Mouse (Mus musculus): ENCODE measurements around the gene H2-DMa.

The H2-DMa gene

DNA sequence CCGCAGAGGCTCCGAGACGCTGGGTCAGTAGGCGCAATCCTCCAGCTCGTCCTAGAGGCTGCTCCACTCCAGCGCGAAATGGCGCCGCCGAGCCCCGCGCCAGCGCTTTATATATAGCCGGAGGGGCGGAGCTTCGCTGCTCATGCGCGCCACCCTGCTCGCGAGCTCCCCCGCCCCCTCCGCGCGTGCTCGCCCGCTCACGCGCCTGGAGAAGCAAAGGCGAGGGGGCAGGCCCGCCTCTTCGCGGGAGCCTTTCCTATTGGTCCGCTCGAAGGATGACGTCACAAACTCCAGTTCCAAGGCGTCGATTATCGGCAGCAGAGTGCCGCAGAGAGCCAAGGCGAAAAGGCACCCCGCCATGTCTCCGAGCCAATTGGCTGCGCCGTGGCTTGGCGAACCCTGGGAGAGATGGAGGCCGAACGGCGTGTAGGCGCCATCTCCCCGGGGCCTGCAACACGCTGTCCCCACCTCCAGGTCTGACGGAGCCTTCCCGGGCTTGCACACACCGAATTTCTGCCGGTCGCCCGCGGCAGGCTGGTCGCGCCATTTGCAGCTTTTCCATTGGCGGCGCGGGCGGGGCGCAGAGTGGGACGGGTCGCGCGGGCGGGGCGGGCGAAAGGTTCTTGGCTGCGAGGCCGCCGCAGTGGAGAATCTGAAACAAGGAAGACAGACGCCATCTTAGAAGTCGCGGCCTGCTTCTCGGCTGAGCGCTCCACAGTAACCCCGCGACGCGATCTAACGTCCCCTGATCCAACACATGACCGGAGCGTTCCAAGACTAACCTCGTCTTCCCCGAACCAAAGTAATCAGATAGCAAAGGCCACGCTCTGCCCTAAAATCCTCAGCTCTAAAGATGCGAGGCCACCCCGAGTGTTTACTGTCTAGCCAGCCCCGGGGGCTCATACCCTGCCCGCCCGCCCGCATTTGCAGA lies at the start of gene H2-DMa:
TSS of gene H2-DMa (plus strand) at position 293 of the 931 bp plus-strand sequence.
- DNase-seq, result peak; percentile 98 to 99

GRCm38 (mm10) chr17:34072091-34072490 lies 47.2 kb upstream of the H2-DMa start:
- DNase-seq, result no peak

DNA sequence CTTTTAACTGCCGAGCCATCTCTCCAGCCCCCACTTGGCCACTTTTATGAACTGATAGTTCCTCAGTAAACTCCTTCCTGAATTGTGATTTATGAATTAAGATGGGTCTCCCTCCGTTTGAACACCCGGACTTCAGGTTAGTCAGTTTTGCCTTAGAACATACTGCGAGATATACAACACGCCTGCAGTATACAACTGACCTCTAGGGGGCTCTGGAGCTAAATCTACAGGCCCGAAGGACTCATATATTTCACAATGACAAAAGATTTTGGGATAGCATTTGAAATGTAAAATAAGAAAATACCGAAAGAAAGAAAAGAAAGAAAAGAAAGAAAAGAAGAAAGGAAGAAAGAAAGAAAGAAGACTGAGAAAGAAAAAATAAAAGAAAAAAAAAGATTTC lies 44.1 kb upstream of the H2-DMa start:
- peak; percentile 41 to 85 for DNase-seq

DNA sequence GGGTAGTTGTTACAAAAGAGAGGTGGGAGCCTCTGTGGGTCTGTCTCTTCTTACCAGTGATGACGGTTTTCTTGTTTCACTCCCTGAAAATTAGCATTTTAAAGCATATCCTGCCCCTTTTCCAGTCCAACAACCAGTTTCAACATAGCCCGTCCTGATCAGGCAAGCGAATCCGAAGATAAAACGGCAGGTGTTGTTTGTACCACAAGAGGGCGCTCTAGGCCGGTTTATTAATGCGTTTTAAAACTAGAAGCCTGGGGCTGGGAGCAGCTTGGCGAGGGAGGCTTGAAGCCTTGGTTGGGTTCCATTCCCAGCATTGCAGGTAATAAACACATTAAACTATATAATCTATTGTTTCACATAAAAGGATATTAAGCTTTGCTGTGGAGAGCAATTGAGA lies 41.8 kb upstream of the H2-DMa start:
- DNase-seq, result peak; percentile 51 to 79

GRCm38 (mm10) chr17:34078148-34078547 lies 41.2 kb upstream of the H2-DMa start:
- DNase-seq, result no peak

DNA sequence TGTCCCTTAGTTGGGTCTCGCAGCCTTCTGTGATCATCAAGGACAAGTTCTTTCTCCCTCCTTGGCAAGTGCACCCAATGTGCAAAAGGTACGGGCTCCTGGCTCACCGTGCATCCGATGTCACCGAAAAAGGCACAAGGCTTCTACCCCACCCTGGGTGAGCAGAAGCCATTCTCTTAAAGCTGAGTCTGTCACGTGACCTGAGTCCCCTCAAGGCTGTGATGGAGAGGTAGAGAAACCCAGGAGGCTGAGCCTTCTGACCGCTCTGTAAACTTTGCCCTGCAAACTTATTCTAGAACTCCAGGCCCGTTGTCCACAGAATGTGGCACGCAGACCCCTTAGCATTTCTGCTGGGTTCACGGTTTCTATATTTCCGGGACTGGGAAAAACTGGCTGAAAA lies 40.3 kb upstream of the H2-DMa start:
- DNase-seq, result no peak

DNA sequence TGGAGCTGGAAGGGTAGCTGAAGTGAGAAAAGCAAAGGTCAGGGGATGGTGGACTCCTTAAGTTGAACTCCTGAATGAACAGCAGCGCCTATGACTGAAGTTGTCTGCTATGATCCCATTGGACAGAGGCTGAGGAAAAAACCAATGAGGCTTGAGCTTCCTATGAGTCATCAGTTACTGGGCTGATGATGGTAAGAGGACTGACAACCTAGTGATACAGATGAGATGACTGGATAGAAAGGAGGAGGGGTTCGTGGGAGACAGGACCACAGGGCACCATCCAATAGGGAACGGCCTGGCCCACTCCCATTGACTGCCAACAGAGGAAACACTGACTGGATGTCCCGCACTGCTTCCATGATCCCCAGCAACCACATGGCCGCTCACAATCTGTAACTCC lies 39.7 kb upstream of the H2-DMa start:
- peak in 1 of 2 experiments; percentile 64 for DNase-seq

DNA sequence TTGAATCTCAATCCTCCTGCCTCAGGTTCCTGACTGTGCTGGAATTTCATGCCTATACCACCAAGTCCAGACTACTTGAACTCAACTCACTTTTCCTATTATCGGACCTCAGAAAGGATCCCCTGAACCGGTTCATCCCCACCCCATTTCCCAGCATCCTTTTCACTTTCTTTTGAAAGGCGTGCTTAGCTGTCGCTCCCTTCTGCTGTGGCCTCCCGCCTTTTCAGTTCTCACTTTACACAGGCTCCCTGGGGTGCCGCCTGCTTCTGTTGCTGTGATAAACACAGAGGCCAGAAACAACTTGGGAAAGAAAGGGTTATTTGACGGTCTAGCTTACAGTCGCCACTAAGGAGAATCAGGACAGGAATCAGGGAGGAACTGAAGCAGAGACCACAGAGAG lies 36.2 kb upstream of the H2-DMa start:
- DNase-seq, result no peak

GRCm38 (mm10) chr17:34087386-34087785 lies 32.0 kb upstream of the H2-DMa start:
- no peak for DNase-seq

DNA sequence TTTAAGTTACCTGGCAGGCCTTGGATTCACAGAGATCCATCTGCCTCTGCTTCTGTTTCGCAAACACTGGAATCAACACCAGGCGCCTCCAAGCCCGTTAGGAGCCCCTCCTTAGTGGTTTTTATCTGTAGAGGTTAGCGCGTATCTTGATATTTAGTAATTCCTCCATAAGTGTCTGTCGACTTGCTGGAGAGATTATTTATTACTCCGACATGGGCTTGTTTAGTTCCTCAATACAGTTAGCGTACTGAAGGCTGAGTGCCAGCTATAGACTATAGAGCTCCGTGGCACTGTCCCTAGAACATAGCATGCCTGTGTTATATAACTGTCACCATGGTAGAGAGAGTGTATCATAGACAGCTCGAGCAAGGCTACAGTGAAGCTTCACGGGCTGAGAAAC lies 31.2 kb upstream of the H2-DMa start:
- no peak for DNase-seq

- no peak for DNase-seq
Observed at GRCm38 (mm10) chr17:34090923-34091322, 28.4 kb upstream of the H2-DMa start.

- DNase-seq, result no peak
Observed at GRCm38 (mm10) chr17:34092197-34092875, 27.0 kb upstream of the H2-DMa start, which contains the start of gene H2-Oa. Gene H2-Oa, plus strand, starts transcription at chr17:34092340.

DNA sequence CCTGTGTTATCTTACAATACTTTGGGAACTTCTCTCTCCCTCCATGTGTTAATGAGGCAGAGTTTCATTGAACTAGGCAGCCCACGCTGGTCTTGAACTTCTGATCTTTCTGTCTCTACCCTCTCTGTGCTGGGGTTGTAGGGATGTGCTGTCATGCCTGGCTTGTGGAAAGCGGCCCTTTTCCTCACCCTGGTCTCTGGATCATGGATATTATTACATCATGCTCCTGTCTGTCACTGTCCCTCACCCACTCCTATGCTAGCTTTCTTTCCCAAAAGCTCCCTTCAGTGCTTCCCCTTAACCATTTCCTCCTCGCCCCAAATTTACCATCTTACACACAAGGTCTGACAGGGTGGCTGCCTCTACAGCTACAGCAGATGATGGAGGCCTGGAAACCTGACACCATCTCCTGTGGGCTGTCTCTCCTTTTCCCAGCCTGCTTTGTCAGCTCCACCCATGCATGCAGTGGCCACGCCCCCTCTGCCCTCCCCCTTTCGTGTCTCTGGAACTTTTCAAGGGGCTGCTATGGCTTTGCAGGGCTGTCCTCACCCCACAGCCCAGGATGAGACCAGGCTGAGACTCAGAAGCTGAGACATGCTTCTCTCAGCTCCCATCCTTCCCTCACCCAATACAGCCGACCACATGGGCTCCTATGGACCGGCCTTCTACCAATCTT lies 26.0 kb upstream of the H2-DMa start:
- no peak for DNase-seq

- no peak for DNase-seq
Observed at GRCm38 (mm10) chr17:34094283-34095035, 24.9 kb upstream of the H2-DMa start.

- no peak for DNase-seq
Observed at GRCm38 (mm10) chr17:34096497-34097010, 22.8 kb upstream of the H2-DMa start.

- DNase-seq, result no peak
Observed at GRCm38 (mm10) chr17:34097272-34097671, 22.1 kb upstream of the H2-DMa start.

DNA sequence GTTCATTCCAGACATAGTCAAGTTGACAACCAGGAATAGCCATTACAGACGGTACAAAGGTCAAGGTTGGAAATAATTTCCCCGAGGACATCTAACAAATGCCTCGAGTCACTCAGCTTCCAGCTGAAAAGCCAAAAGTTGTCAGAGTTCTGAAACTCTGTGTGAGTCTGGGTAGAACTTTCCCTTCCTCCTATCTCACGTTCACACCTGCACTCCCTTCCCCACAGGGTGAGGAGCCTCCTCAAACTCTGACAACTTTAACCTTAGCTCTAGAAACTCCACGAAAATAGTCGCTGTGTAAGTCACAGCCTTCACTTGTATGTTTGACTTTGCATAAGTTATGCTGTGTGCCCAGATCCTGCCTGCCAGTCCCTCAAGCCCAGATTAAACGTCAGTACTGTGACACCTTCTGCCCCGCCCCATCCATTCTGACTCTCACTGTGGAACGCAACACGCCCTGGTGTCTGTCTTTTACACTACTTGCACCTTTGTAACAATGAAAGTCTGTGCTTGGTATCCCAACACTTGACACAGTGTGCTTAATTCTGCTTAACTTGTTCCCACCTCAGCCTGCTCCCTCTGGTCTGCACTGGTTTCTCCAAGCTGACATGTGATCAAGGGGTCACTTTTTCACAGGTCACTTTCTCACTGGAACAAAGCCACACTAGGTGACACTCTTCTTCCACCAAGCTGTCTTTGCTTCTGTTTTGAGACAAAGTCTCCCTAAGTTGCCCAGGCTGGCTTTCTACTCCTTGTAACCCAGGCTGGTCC lies 20.4 kb upstream of the H2-DMa start:
- no peak for DNase-seq

DNA sequence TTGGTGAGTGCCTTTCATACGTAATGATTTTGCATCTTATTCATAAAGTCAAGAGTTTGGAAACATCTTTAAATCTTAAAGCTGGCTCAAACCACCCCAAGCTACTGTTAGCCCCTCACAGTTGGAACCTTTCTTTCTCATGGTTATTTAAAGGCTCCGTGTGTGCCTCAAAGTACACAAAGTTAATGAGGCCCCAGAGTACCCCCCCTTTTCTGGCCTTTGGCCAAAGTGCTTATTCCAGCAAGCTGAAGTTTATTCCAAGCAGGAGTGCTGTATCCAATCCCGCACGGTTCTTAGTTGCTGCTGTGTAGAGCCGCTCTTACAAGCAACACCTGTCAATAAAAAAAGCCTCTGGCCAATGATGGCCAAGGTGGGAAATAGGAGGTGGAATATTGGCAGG lies 19.8 kb upstream of the H2-DMa start:
- DNase-seq, result peak in 1 of 2 experiments; percentile 54

DNA sequence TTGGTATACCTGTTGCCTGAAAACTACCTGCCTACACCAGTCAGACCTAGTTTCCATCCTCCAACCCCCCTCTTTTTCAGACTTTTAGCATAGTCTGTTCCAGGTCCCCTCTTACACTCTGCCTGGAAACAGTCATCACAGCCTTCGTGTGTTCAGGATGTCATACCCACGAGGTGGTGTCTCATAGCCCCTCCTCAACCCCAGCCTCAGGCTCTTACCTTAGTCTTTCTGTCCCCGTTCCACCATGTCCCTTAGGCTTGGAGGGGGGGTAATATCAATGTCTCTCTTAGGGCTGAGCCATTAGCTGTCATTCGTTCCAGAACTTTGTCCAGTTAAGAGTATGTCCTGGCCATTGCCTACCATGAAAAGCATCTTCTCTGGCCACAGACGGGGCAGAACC lies 18.2 kb upstream of the H2-DMa start:
- no peak for DNase-seq

- peak; percentile 85 to 96 for DNase-seq
Observed at GRCm38 (mm10) chr17:34101604-34102032, 17.7 kb upstream of the H2-DMa start.

DNA sequence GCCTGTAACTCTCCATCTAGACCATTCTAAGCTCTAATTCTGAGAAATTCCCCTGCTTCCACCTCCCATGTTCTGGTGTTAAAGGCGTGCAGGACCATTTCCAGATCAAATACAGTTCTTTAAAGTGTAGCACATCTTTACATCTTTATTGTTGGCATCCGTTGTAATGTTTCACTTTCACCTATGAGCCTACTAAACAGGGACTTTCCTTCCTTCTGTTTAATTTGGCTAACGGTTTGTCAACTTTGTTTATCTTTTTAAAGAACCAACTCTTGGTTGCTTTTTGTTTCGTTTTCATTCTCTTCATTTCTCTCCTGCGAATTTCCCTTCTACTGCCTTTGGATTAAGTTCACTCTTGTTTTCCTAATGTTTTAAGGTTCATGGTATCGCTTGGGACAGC lies 16.5 kb upstream of the H2-DMa start:
- DNase-seq, result no peak

DNA sequence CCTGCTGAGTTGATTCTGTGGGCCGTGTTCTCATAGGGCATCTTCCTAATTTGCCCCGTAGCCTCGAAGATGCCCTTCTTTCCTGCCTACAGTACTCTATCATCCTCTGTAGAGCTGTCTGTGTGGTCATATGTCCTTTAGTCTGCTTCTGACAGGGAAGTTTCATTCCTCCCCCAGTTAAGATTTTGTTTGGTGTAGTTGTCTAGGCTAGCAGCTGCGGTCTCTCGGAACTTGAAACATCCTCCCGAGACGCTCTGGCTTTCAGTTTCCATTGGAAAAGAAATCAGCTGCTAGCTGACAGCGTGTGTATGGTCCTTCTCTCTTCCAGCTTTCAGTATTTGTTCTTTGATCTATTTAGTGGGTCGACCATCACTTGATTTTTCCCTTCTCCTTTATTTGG lies 14.5 kb upstream of the H2-DMa start:
- DNase-seq, result no peak

Data from kidney, adult 8-10 months (tissue).